Mouse (Mus musculus) megakaryocyte, embryonic 14.5 days (primary cell): Measurements from ENCODE around the gene Cngb1. TPM values are rescaled to one million over a fixed set of nuclear protein-coding genes. Genes with fewer than 3 reads are reported as not detected.
A peak's percentile ranks its signal among the peaks of the same experiment; 100 is the strongest.

Source experiments
- H3K27me3 ChIP-seq: replicated peaks from 2 replicates; pipeline ENCODE3; 2012; ENCODE audit warnings: inconsistent platforms
- H3K36me3 ChIP-seq: replicated peaks from 2 replicates; pipeline ENCODE3; 2012; ENCODE audit warnings: low read length, inconsistent platforms, mixed read lengths
- H3K4me1 ChIP-seq: 2 replicates; pipeline ENCODE4 v1.6.1; 2012; ENCODE audit warnings: inconsistent platforms
- H3K4me3 ChIP-seq: replicated peaks from 2 replicates; pipeline ENCODE3; 2012; ENCODE audit warnings: moderate library complexity, mild to moderate bottlenecking, inconsistent platforms
- H3K9me3 ChIP-seq: 2 replicates; pipeline ENCODE4 v1.6.1; 2012; ENCODE audit warnings: inconsistent platforms
- FLI1 ChIP-seq: IDR thresholded peaks from 2 replicates; pipeline ENCODE4 v1.6.1; 2012; ENCODE audit warnings: low read length, inconsistent platforms, mixed read lengths
- GATA1 ChIP-seq: IDR thresholded peaks from 3 replicates; pipeline ENCODE4 v1.6.1; 2012; ENCODE audit warnings: mixed read lengths, low read length, inconsistent platforms, borderline replicate concordance
- polyA plus RNA-seq: library from polyadenylated mRNA; stranded (reverse); fragments of >175 nt; gene quantifications from 2 replicates; pipeline ENCODE4 v1.2.3, GENCODE M21; 2012; ENCODE audit warnings: low replicate concordance; ENCODE audit not compliant: insufficient read depth

Gene Cngb1
- polyA plus RNA-seq: 0.34 and 0.82 TPM in 2 replicates

GRCm38 (mm10) chr8:95306431-95306830, at the start of gene Cngb1:
TSS of gene Cngb1 (minus strand) at chr8:95306585.
- TF ChIP-seq GATA1 (no peak), FLI1 (no peak)

DNA sequence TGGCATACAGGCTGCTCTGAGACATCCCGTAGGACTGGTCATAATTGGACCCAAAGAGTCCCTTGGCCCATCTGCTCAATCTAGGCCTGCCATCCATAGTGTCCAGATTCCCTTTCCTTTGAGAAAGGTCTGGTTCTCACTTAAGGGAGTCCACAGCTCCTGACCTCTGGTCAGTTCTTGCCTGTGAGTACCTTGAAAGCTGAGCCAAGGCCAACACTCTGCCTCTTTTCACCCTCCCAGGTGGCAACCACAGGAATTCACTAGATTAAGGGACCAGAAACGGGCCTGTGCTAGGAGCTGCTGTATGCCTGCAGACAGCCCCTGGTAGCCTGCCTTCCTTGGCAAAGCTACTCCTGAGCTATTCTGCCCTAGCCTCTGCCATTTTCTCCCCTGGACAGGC, 48.2 kb upstream of the Cngb1 start:
- TF ChIP-seq FLI1 (no peak), GATA1 (no peak)
- Histone ChIP-seq H3K4me1 (peaks cover 41% of the 10 kb centered on the region), H3K36me3 (no peaks in the 10 kb centered on the region), H3K27me3 (peaks cover 85% of the 10 kb centered on the region), H3K9me3 (no peaks in the 10 kb centered on the region), H3K4me3 (no peak overlapping the region)

More at GRCm38 (mm10) chr8:95306431-95306830, at the start of gene Cngb1:
- Histone ChIP-seq H3K36me3 (no peaks in the 10 kb centered on the region), H3K4me3 (no peak within 1 kb of the TSS), H3K9me3 (no peaks in the 10 kb centered on the region), H3K27me3 (peaks cover 63% of the 10 kb centered on the region), H3K4me1 (peaks cover 6% of the 10 kb centered on the region)

GRCm38 (mm10) chr8:95352871-95353866, 46.8 kb upstream of the Cngb1 start:
- peak overlapping the region; percentile 86 for H3K4me3 ChIP-seq
- peaks cover 41% of the 10 kb centered on the region for H3K4me1 ChIP-seq
- TF ChIP-seq GATA1 (no peak), FLI1 (no peak)
- no peaks in the 10 kb centered on the region for H3K9me3 ChIP-seq
- H3K36me3 ChIP-seq: peaks cover under 1% of the 10 kb centered on the region
- H3K27me3 ChIP-seq: peaks cover 88% of the 10 kb centered on the region

- Histone ChIP-seq H3K4me3 (peak within 1 kb of the TSS; percentile 86), H3K36me3 (peaks cover 8% of the 10 kb centered on the region), H3K27me3 (peaks cover 90% of the 10 kb centered on the region), H3K4me1 (peaks cover 41% of the 10 kb centered on the region), H3K9me3 (no peaks in the 10 kb centered on the region)
- TF ChIP-seq FLI1: no peak
- TF ChIP-seq GATA1: no peak
Observed at GRCm38 (mm10) chr8:95352151-95352870, 45.9 kb upstream of the Cngb1 start, which contains the start of gene Mmp15. TSS of gene Mmp15 (plus strand) at chr8:95352268.

- peaks cover 81% of the 10 kb centered on the region for H3K27me3 ChIP-seq
- TF ChIP-seq FLI1: no peak
- no peak for TF ChIP-seq GATA1
- H3K4me1 ChIP-seq: peaks cover 41% of the 10 kb centered on the region
- H3K9me3 ChIP-seq: no peaks in the 10 kb centered on the region
- no peak overlapping the region for H3K4me3 ChIP-seq
- peaks cover 17% of the 10 kb centered on the region for H3K36me3 ChIP-seq
Observed at GRCm38 (mm10) chr8:95351461-95351860, 45.1 kb upstream of the Cngb1 start.

DNA sequence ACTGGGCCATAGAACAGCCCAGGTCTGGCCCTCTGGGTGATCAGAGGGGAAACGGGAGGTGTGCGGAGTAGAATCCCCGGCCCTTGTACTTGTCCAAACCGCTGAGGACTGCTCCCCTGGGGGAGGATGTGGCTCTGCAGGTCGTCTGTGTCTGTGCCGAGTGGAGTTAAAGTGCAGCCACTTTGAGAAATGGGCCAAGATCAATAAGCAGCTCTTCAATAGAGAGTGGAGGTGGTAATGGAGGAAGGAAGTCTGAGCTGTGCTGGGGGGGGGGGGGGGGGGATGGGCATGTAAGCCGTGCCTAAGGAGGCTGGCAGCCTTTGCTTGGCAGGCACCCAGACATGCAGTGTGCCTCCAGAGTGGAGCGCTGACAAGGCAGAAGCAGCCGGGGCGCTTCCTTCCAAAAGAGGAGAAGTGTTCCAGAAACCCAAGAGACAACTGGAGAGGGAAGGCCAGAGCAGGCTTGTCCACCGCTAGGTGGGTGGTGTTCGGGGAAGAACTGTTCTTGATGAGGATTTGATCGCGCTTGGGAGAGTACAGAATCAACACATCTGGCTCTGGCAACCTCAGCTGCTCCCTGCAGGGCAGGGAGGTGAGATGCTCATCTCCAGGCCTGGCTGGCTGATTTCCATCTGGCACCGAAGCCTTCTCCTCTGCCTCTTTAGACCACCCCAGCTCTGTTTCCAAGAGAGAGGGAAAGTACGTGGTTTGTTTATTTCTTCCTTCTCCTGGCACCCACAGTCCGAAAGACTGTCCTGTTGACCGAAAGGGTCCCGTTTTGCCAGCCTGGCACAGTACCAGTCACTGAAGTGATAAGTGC, 42.6 kb upstream of the Cngb1 start:
- Histone ChIP-seq H3K4me1 (peaks cover 36% of the 10 kb centered on the region), H3K9me3 (no peaks in the 10 kb centered on the region), H3K4me3 (no peak overlapping the region), H3K27me3 (peaks cover 57% of the 10 kb centered on the region), H3K36me3 (peaks cover 41% of the 10 kb centered on the region)
- no peak for TF ChIP-seq FLI1
- TF ChIP-seq GATA1: no peak

DNA sequence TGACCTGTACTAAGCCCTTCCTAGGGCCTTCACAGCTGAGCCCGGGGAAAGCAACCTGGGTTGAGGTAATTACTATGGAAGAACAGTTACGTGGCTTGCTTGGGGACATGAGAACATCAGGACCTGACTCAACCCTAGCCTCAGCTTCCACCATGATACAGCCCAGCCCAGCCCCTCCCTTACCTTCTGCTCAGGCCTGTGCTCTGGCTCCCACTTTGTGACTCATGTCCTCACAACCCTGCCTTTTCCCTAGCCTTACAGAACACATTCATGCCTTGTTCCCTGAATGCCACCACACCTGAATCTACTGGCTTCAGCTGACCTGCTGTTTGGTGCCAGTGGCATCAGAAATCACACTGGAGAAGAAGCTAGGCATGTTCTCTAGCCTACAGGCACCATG, 42.0 kb upstream of the Cngb1 start:
- no peak overlapping the region for H3K4me3 ChIP-seq
- no peaks in the 10 kb centered on the region for H3K9me3 ChIP-seq
- H3K36me3 ChIP-seq: peaks cover 48% of the 10 kb centered on the region
- H3K4me1 ChIP-seq: peaks cover 35% of the 10 kb centered on the region
- peaks cover 50% of the 10 kb centered on the region for H3K27me3 ChIP-seq
- no peak for TF ChIP-seq FLI1
- no peak for TF ChIP-seq GATA1

GRCm38 (mm10) chr8:95346643-95347545, 40.5 kb upstream of the Cngb1 start:
- peaks cover 62% of the 10 kb centered on the region for H3K36me3 ChIP-seq

More at GRCm38 (mm10) chr8:95346643-95347545, 40.5 kb upstream of the Cngb1 start:
- Histone ChIP-seq H3K4me1 (peaks cover 20% of the 10 kb centered on the region), H3K27me3 (peaks cover 36% of the 10 kb centered on the region), H3K4me3 (no peak overlapping the region), H3K9me3 (no peaks in the 10 kb centered on the region)
- TF ChIP-seq FLI1 (no peak), GATA1 (no peak)
